In the genomic region with DNA sequence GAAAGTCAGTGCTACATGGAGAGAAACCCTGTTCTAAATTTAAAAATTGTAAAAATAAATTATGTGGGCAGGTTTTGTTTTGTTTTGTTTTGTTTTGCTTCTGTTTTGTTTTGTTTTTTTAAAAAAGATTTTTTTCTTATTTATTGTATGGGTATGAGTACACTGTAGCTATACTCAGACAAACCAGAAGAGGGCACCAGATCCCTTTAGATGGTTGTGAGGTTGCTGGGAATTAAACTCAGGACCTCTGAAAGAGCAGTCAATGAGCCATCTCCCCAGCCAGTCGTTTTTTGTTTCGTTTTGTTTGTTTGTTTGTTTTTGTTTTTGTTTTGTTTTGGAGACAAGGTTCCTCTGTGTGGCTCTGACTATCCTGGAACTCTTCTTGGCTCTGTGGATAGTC, we compare ENCODE assay signal across 9 mouse cellular contexts. TPM values are rescaled to one million over a fixed set of nuclear protein-coding genes. Genes with fewer than 3 reads are reported as not detected.
DNase-seq lines count a peak whose midpoint lies in the region; ATAC-seq and TF ChIP-seq lines count a peak whose summit lies in the region.
"Had no signal": no experiment of that assay in that cellular context is flagged by ENCODE, and none has a peak within 500 bp of the region (broad histone marks: within the 10 kb centered on the region; RNA-seq: fewer than 3 reads in every experiment).

No protein-coding gene starts in this region.

- no peak for ATAC-seq in kidney, embryonic 14.5 days (ENCODE audit: low FRiP score, low TSS enrichment)

- H3K4me1 ChIP-seq in kidney, embryonic 14.5 days (ENCODE audit: control insufficient read depth, insufficient read depth, low read length): no peaks in the 10 kb centered on the region
- H3K4me1 ChIP-seq in MEL (ENCODE audit: control insufficient read depth in 1 of 2, insufficient read depth in 2 of 2, low read length in 2 of 2): no peaks in the 10 kb centered on the region
- H3K4me1 ChIP-seq: midbrain, embryonic 12.5 days had no signal

- H3K4me3 ChIP-seq in kidney, embryonic 14.5 days (ENCODE audit: low read length): no peak overlapping the region
- H3K4me3 ChIP-seq in MEL (ENCODE audit: control insufficient read depth in 1 of 2, insufficient read depth in 1 of 2, low read depth in 2 of 2, low read length in 2 of 2): peak overlapping the region; percentile 39 to 87
- H3K4me3 ChIP-seq: midbrain, embryonic 12.5 days had no signal

- peak; percentile 82 for TF ChIP-seq RAD21 in MEL (IDR thresholded peaks at IDR 0.05; ENCODE audit: low read depth, low read length)

- TF ChIP-seq POLR2A in MEL (IDR thresholded peaks at IDR 0.05; ENCODE audit: control insufficient read depth in 1 of 2, insufficient read depth in 1 of 2, low read depth in 1 of 2, low read length in 2 of 2, poor library complexity in 1 of 2): no peak

- no peaks in the 10 kb centered on the region; the same call in 1 of the 2 replicates for H3K27me3 ChIP-seq in kidney, embryonic 14.5 days (ENCODE audit: control insufficient read depth, insufficient read depth, low read length)
- no peaks in the 10 kb centered on the region for H3K27me3 ChIP-seq in MEL (ENCODE audit: control insufficient read depth in 1 of 2, insufficient read depth in 2 of 2, low read length in 2 of 2)

- no peaks in the 10 kb centered on the region for H3K79me2 ChIP-seq in MEL (ENCODE audit: control insufficient read depth, insufficient read depth, low read length, poor library complexity)

- H3K27ac ChIP-seq in kidney, embryonic 14.5 days (ENCODE audit: low read depth, low read length): no peak overlapping the region
- H3K27ac ChIP-seq in MEL (ENCODE audit: control insufficient read depth, low read depth, low read length): no peak overlapping the region
- H3K27ac ChIP-seq: midbrain, embryonic 12.5 days had no signal

- no peak overlapping the region for H3K9ac ChIP-seq in kidney, embryonic 14.5 days (ENCODE audit: low read depth, low read length)
- peak overlapping the region; percentile 57 for H3K9ac ChIP-seq in MEL (ENCODE audit: control insufficient read depth, low read depth, low read length, poor library complexity, severe bottlenecking)
- H3K9ac ChIP-seq: midbrain, embryonic 12.5 days had no signal

- 29% methylated on average over 2 of the region's 2 CpGs for WGBS in kidney, embryonic 14.5 days

- H3K9me3 ChIP-seq in kidney, embryonic 14.5 days (ENCODE audit: control insufficient read depth, low read length): no peaks in the 10 kb centered on the region
- no peaks in the 10 kb centered on the region for H3K9me3 ChIP-seq in MEL (replicated peaks; ENCODE audit: insufficient read depth, low read length)
- H3K9me3 ChIP-seq: midbrain, embryonic 12.5 days had no signal

- no peaks in the 10 kb centered on the region for H3K36me3 ChIP-seq in kidney, embryonic 14.5 days (ENCODE audit: control insufficient read depth, insufficient read depth, low read length)
- no peaks in the 10 kb centered on the region for H3K36me3 ChIP-seq in MEL (ENCODE audit: control insufficient read depth in 1 of 2, insufficient read depth in 2 of 2, low read length in 2 of 2)
- H3K36me3 ChIP-seq: midbrain, embryonic 12.5 days had no signal

- no peak overlapping the region for H3K4me2 ChIP-seq in kidney, embryonic 14.5 days (replicated peaks; ENCODE audit: low read depth, low read length)
- H3K4me2 ChIP-seq: midbrain, embryonic 12.5 days had no signal

- no peak for TF ChIP-seq EP300 in MEL (IDR thresholded peaks at IDR 0.05; ENCODE audit: low read depth in 1 of 2, low read length in 2 of 2)

- peak; percentile 26 to 68 (median 40); a peak in 5 of 6 replicates for TF ChIP-seq CTCF in MEL (IDR thresholded peaks at IDR 0.05 in 2 of 3, conservative IDR thresholded peaks at IDR 0.05 in 1 of 3; ENCODE audit: control insufficient read depth in 1 of 3, insufficient read depth in 1 of 3, low read depth in 2 of 3, low read length in 3 of 3, poor library complexity in 1 of 3, severe bottlenecking in 1 of 3)

- DNase-seq in kidney, adult 18-20 months: peak; percentile 25
- peak; percentile 55 to 62 for DNase-seq in B cell, adult 2 months
- DNase-seq in MEL (ENCODE audit: low read depth, low spot score): peak; percentile 76
- peak; percentile 14 for DNase-seq in cerebellum, adult 9-11 months
- peak; percentile 60 for DNase-seq in kidney, adult 9 months
- DNase-seq in retina, adult 2 months (ENCODE audit: low read depth, low spot score): peak; percentile 2
- no peak for DNase-seq in testis, postnatal 14 days (ENCODE audit: low spot score)

TF ChIP-seq in MEL, 35 proteins besides CTCF, POLR2A, EP300 and RAD21:
- TF ChIP-seq SIN3A (IDR thresholded peaks at IDR 0.05; ENCODE audit: low read length): no peak
- TF ChIP-seq RCOR1 (IDR thresholded peaks at IDR 0.05; ENCODE audit: low read depth, low read length): no peak
- TF ChIP-seq ZC3H11A (IDR thresholded peaks at IDR 0.05; ENCODE audit: low read depth, low read length): peak; percentile 74
- TF ChIP-seq JUND (IDR thresholded peaks at IDR 0.05; ENCODE audit: low read depth, low read length): no peak
- TF ChIP-seq GABPA (IDR thresholded peaks at IDR 0.05; ENCODE audit: low read depth, low read length): no peak
- TF ChIP-seq E2F4 (IDR thresholded peaks at IDR 0.05; ENCODE audit: borderline replicate concordance, low read depth, low read length): no peak
- TF ChIP-seq CHD2 (IDR thresholded peaks at IDR 0.05; ENCODE audit: low read length): no peak
- peak; percentile 65 for TF ChIP-seq ZNF384 (IDR thresholded peaks at IDR 0.05; ENCODE audit: low read depth, low read length)
- no peak for TF ChIP-seq POLR2AphosphoS5 (IDR thresholded peaks at IDR 0.05; ENCODE audit: borderline replicate concordance, low read depth, low read length)
- no peak for TF ChIP-seq UBTF (IDR thresholded peaks at IDR 0.05; ENCODE audit: borderline replicate concordance, insufficient read depth, low read depth, low read length)
- TF ChIP-seq SMC3 (IDR thresholded peaks at IDR 0.05; ENCODE audit: low read depth, low read length): peak; percentile 65
- no peak for TF ChIP-seq HCFC1 (IDR thresholded peaks at IDR 0.05; ENCODE audit: low read depth, low read length)
- no peak for TF ChIP-seq MYC (IDR thresholded peaks at IDR 0.05; ENCODE audit: low read depth, low read length)

RNA-seq across cellular contexts. Expression of a gene that starts 54.5 kb away (rescaled TPM):
- 8.6 and 13.5 TPM in 2 replicates for polyA plus RNA-seq in kidney, embryonic 14.5 days (2014; fragmentation: Nextera tagmentation; extraction: Ambion mirVana)
- 8.6 and 9.6 TPM in 2 replicates for total RNA-seq in MEL (2012; rRNA removed)
- polyA plus RNA-seq in MEL (2012; ENCODE audit: insufficient read depth in 1 of 2, insufficient read length in 2 of 2, low read depth in 1 of 2, low replicate concordance in 2 of 2, missing spikeins in 1 of 2): 10 to 100 TPM in 1 of 2 experiments, not detected in 1; 15.5 TPM
